Mouse (Mus musculus) right cerebral cortex, adult 18-20 months (tissue): ENCODE measurements at regions not wholly inside any gene's neighbourhood (a gene's known extent, or its start where the extent isn't known, plus 50 kb on each side); places are given as distances from the start of the nearest gene placed in this dataset.

Source experiments
- DNase-seq: peaks from one replicate; pipeline ENCODE4 v3.0.0; 2022; ENCODE audit warnings: mixed read lengths

GRCm38 (mm10) chr9:49946857-49947256, 148.1 kb upstream of the Ncam1 start:
- DNase-seq = no peak

DNA sequence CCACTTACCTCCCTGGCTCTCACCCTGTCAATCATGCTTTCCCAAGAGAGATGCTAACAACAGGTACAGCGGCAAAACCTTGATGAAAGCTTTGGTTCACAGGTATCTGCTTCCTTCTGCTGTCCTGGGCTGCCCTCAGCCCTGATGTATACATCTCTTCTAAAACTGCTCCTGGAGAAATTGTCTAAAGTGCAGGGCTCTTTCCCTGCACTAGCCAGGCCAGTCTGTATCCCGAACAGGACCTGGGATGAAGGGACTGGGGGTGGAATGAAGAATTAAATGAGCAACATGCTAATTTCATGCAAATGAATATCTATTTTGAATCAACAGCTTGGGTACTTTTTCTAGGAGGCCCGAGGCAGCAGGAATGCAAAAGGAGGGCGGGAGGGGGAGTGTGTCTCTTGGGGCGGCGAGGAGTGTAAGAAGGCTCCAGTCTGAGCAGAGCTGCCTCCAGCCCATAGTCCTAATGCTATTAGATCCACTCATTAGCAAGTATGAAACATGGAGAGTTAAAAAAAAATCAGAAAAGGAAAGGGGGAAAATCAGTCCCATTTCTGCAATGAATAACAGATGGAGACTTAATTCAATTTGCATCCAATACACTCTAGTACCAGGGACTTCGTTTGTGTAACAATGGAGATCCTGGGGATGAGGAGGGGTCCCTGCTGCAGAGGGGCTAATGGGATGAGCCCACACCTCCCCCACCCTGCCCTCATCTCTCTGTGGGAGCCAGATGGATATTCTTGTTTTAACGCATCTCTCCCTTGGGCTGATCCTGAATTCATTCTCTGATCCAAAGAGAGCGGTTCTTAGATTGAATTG, 137.0 kb upstream of the Ncam1 start:
- DNase-seq = peak; percentile 52

GRCm38 (mm10) chr9:49928041-49928656, 129.4 kb upstream of the Ncam1 start:
- DNase-seq = no peak

GRCm38 (mm10) chr9:49927281-49927680, 128.6 kb upstream of the Ncam1 start:
- no peak for DNase-seq

DNA sequence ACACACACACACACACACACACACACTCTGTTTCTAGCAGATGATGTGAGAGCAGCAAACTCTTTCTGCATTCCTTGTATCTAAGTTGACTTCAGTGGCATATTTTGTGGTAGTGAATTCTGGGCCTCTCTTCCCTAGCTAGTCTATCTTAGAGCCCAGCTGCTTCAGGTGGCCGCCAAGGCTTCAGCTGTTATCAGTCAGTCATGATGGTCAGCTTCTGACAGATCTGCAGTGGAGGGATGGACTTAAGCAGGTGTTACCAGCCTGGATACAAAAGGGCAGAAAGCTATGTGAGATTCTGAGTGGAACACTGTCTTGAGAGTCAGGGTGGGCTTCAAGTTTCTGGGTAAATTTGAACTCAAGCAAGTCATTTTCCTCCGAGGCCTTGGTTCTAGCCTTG, 127.1 kb upstream of the Ncam1 start:
- no peak for DNase-seq

DNA sequence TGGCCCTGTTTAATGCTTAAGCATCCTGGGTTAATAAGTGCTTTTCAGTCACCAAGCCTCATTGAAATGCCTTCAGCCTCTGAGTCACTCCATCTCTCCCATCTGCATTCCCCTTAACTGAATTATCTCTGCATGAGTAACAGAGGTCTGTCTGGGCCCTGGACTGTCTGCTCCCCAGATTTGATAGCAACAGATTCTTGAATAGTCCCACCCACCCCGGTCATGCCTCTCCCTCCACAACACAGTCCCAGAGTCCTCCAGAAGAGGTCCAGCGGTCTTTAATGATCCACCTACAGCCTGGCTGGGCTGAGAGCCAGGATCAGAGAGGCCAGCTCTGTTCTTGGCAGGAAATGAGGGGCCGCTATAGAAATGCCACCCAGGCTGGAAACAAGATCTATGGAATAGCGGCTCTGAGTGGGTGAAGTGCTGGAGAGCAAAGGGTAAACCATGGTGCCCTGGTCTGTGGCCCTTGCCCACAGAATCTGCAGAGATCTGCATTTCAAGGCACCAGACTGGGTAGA, 125.3 kb upstream of the Ncam1 start:
- DNase-seq = no peak

DNA sequence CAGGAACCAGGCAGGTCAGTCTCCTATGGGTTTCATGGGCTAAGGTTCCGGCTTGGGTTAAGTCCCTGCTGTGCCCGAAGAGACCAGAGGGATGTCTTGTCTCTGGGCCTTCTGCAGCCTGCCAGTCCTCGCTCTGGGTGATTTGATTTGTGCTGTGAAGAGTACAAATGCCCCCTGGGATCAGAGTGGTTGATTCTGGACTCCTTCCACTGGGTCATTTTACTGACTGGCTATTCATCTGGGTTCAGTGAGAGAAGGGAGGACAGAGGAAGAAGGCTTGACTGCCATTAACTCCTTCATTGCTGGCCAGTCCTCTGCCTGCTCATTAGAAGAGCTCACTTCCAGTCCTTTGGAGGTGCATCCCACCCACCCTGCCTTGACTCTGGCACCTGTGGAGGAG, 124.0 kb upstream of the Ncam1 start:
- no peak for DNase-seq

- no peak for DNase-seq
Measured at GRCm38 (mm10) chr9:49922162-49922561, 123.4 kb upstream of the Ncam1 start.

- DNase-seq = no peak
Measured at GRCm38 (mm10) chr9:49921306-49921705, 122.6 kb upstream of the Ncam1 start.

- DNase-seq = peak; percentile 68
Measured at GRCm38 (mm10) chr9:49915046-49915719, 116.5 kb upstream of the Ncam1 start.

GRCm38 (mm10) chr9:49913677-49914076, 115.0 kb upstream of the Ncam1 start:
- no peak for DNase-seq

DNA sequence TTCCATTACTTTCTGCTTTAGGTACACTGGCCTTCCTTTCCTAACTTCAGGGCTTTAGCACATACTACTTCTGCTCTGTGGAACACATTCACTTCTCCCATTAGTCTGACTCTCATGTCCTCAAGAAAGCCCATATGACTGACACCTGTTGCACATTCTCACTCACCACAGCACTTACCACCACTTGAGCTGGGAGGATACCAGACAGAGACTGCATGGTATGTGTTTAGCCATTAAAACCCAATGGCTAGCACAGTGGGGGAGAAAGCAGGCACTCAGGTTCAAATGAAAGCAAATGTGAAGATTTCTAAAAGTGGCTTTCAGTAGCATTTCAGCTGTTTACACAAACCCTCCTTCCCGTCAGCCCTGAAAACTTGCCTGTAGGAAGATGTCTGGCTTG, 113.6 kb upstream of the Ncam1 start:
- no peak for DNase-seq

- DNase-seq = no peak
Measured at GRCm38 (mm10) chr9:49906306-49906705, 107.6 kb upstream of the Ncam1 start.

DNA sequence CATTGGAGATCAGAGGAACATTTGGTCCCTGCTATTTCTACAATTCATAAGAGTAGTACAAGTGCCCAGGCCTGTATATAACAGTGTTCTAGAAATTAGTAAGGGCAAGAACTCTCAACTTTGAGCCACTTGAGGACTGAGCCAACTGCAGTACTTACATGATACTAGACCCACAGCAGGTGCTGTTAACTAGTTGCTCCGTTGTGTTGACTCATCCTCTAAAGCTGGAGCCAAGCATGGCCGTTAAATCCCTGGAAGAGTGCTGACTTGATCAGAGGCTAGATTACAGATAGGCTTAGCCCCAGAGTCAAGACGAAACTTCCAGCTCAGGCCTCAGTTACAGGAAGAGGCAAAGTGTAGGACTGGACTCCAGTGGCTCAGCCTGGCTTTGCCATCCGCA, 107.0 kb upstream of the Ncam1 start:
- DNase-seq = no peak

- DNase-seq = no peak
Measured at GRCm38 (mm10) chr9:49898947-49899346, 100.2 kb upstream of the Ncam1 start.

DNA sequence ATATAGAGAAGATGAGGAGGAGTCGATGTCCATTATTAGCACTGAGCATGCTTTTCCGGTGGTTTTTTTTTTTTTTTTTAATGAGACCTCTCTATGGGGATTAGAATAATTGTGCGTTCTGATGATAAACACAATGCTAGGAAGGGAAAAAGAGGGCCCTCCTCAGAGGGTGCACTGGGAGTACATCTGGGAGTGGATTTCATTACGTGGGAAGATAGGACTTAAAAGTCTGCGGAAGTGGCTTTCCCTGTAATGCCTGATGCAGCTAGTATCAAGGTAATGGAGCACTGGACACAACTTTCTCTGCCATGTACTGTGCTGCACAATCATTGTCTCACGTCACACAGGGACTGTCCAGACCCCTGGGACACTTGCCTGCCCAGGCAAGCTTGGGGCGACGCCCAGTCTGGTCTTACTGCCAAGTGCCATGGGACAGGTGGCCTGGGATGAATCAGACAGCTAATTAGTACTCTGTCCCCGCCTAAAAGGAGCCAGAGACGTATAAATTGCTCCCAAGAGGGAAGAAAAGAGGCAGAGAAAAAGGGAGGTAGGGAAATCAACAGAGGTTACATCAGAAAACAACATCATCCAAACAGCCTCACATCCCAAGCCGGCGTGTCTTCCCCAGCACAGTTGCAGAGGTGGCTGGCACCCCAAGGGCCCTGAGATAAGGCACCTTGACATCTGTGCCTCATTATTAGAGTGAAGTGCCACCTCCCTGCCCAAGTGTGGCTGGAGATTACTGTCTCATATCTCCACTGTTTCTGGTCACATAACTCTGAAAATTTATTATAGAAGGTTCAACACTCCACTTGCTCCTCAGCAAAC, 86.0 kb upstream of the Ncam1 start:
- DNase-seq = no peak

DNA sequence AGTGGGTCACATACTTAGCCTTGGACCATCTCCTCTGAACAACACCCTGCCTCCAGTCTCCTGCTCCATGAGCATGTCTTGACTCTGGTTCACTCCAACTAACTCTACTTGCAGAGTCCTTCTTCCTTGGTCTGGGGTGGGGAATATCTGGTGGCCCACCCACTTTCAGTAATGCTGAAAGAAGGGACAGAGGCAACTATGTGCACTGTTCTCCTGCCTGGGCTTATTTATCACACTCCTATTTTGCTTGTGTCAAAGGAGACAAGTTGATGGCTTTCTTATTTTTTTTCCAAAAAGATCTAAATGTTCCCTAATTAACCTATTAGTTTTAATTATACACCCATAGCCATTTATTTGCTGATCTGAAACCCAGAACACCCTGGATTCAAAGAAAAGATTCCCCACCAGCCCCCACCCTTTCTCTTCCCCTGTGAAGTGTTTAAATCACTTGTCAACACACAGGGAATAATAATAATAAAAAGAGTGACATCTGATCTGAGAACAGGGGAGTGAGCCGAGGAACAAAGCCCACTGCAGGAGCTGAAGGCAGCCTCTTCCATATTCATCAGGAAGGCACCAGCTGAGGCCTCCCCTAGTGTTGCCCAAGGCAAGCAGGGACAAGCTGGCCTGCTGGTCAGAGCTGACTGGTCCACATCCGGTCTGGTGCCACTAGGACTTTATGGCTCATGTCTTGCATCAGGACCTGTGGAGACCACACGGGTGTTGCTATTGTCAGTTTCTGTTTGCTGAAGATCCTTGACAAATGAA, 80.8 kb upstream of the Ncam1 start:
- no peak for DNase-seq

DNA sequence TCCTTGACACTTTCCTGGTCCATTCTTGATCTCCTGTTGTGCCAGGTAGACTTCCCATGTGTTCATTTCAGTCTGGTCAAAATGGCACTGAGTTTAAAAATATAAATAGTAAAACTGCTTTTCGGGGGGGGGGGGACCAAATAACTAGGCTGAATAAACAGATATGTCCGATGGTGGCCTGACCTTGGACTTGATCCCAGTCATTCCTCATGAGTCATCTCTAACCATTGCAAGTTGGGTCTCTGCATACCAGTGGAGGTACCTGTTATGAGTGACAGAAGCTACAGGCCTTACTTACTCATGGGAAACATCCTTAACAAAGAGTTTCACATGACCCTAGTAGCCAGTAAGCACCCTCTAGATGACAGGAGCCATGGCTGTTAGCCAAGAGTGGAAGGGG, 76.2 kb upstream of the Ncam1 start:
- DNase-seq = no peak

DNA sequence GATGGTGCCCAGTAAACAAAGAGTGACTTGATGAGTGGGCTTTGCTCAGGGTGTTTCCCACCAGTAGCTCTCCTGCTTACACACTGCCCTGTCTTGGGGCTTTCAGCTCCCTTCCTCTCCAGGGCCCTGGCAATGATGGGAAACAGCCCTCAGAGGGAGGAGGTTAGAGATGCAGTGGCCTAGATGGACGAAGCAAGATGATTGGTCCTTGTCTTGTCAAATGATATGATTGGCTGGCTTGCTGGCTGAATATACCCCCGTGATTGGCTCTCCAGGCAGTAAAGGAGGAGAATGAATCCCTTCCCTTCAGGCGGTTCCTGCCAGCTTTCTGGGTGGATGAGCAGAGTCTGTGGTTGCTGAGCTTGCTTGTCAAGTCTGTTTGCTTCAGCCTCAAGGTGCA, 74.8 kb upstream of the Ncam1 start:
- peak; percentile 80 for DNase-seq

DNA sequence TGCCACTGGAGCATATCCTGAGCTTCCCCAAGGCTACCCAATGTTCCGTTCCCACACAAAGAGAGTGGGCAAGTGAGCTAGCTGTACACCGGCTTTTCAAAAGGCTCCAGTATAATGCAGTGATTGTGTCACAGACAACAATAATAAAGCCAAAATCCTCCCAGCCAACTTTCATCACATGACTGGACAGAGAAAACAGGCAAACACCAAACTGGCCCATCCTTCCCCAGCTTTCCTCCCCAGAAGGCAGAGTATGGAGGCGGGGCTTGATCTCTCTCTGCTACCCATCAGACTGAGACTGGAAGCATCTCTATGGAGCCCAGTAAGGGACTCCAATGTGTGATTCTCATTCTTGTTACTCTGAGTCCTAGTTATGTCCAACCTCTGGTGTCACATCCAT, 52.8 kb upstream of the Ncam1 start:
- DNase-seq = peak; percentile 43

GRCm38 (mm10) chr9:49849442-49849841, 50.7 kb upstream of the Ncam1 start:
- DNase-seq = no peak

DNA sequence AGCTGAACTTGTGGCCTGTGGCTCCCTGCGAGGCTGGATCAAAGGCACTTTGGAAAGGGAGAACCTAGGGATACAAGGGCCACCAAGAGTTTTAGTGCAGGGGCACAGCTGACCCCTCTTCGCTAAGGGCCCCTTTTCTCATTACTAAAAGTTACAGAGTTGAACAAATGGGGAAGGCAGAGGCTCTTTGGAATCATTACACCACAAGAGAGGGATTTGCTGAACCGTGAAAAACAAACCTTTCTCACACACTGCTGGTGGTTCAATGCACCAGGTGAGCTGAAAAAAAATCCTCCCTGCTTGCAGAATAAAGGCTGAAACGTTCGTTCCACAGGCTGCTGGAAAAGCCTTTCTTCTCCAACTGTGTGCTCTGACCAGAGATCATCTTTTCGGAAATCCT, 50.2 kb upstream of the Ncam1 start:
- no peak for DNase-seq
